Mouse (Mus musculus) limb, embryonic 12.5 days (tissue): ENCODE data around the gene Prom1. TPM values are rescaled to one million over a fixed set of nuclear protein-coding genes. Genes with fewer than 3 reads are reported as not detected.
A peak's percentile ranks its signal among the peaks of the same experiment; 100 is the strongest.

Experiments
- ATAC-seq: fragments of 200-750 bp; cut with Nextera tagmentation; 2 replicates; pipeline ENCODE4 v1.8.0; 2017; ENCODE audit warnings: low read depth, moderate TSS enrichment; ENCODE audit not compliant: insufficient number of reproducible peaks, insufficient read depth, low FRiP score, low TSS enrichment
- H3K27ac ChIP-seq: fragments of 300-500 bp; sonication (generic); 2 replicates; pipeline ENCODE4 v1.5.1; 2016; ENCODE audit warnings: mild to moderate bottlenecking, moderate library complexity
- H3K27me3 ChIP-seq: fragments of 300-500 bp; sonication (generic); 2 replicates; pipeline ENCODE4 v1.6.1; 2016; ENCODE audit warnings: mild to moderate bottlenecking, moderate library complexity
- H3K36me3 ChIP-seq: fragments of 300-500 bp; sonication (generic); 2 replicates; pipeline ENCODE4 v1.6.1; 2016; ENCODE audit warnings: mild to moderate bottlenecking, moderate library complexity
- H3K4me1 ChIP-seq: fragments of 300-500 bp; sonication (generic); replicated peaks from 2 replicates; pipeline ENCODE4 v1.6.1; 2016
- H3K4me2 ChIP-seq: fragments of 300-500 bp; sonication (generic); 2 replicates; pipeline ENCODE4 v1.6.1; 2016; ENCODE audit warnings: mild to moderate bottlenecking, moderate library complexity
- H3K4me3 ChIP-seq: fragments of 300-500 bp; sonication (generic); replicated peaks from 2 replicates; pipeline ENCODE4 v1.5.1; 2016; ENCODE audit warnings: mild to moderate bottlenecking
- H3K9ac ChIP-seq: fragments of 300-500 bp; sonication (generic); replicated peaks from 2 replicates; pipeline ENCODE4 v1.6.1; 2016; ENCODE audit warnings: mild to moderate bottlenecking, moderate library complexity
- H3K9me3 ChIP-seq: fragments of 300-500 bp; sonication (generic); 2 replicates; pipeline ENCODE4 v1.6.1; 2016; ENCODE audit warnings: mild to moderate bottlenecking, moderate library complexity
- WGBS: fragments of 180-500 bp; shearing (Covaris S2); methylation state at CpG from one replicate; pipeline ENCODE4 v1.1.7; 2016; 5-methylcytosine and 5-hydroxymethylcytosine counted together
- polyA plus RNA-seq: library from polyadenylated mRNA; unstranded; fragments of >200 nt; fragmentation: Nextera tagmentation; extraction: Ambion mirVana; gene quantifications from 2 replicates; pipeline ENCODE4 v1.2.1, GENCODE M21; 2016

Gene Prom1
- polyA plus RNA-seq, 1 experiment from 2014 or later, result 85.0 TPM

DNA sequence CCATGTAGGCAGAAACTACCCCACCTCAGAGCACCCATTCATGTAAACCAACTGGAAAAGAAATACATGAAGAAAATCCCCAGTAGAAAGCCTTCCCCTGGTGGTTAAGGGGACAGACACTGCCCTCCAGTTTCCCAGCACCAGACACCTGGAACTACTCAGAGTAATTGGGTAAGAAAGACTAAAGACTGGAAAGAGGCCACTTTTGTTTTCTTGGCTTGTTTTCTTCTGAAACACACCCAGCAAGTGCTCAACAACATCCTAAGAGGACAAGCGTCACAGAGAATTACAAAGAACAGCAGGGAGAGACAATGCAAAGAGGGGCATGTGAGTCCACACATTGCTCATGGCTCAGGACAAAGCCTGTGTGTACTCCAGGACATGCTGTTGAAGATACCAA is 20.7 kb downstream of the Prom1 start:
- ATAC-seq, result no peak
- H3K27me3 ChIP-seq, result no peaks in the 10 kb centered on the region
- peaks cover 28% of the 10 kb centered on the region for H3K4me1 ChIP-seq
- 45% methylated on average over 1 of the region's 1 CpGs for WGBS
- H3K36me3 ChIP-seq, result peaks cover 34% of the 10 kb centered on the region
- no peak overlapping the region for H3K4me2 ChIP-seq
- H3K9me3 ChIP-seq, result no peaks in the 10 kb centered on the region
- no peak overlapping the region for H3K27ac ChIP-seq
- no peak overlapping the region for H3K9ac ChIP-seq
- no peak overlapping the region for H3K4me3 ChIP-seq

DNA sequence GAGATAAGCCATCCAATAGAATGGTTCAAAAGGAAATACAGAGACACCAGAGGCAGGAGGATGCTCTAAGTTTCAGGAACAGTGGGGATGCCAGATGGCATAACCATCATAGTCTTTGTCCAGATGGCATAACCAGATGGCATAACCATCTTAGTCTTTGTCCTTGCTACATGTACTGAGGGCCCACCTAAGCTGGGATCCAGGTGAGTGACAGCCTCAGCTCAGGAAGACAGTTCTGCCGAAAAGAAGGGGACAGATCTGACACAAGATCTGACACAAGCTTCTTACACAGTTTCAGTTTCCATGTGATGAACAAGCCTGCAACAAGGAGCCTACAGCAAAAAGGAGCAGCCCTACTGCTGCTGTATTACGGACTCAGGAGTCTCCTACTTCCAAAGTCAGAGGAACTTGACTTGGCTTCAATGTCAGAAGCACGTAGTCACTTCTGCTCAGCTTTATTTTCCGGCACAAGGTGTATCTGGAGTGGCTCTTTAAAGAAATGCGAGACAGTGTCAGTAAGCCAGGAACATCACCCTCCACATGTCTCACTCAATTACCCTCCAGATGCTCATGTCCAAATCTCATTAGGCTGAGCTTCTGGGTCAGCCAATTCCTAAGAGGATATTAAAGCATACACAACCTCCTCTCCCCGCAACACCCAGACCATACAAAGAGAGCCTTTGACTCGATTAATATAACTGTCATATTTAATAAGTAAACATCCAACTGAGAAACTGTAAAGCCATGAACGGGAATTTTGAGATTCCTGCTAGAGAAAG is 21.4 kb downstream of the Prom1 start:
- peaks cover 28% of the 10 kb centered on the region for H3K36me3 ChIP-seq
- 72% methylated on average over 8 of the region's 8 CpGs for WGBS
- no peak for ATAC-seq

DNA sequence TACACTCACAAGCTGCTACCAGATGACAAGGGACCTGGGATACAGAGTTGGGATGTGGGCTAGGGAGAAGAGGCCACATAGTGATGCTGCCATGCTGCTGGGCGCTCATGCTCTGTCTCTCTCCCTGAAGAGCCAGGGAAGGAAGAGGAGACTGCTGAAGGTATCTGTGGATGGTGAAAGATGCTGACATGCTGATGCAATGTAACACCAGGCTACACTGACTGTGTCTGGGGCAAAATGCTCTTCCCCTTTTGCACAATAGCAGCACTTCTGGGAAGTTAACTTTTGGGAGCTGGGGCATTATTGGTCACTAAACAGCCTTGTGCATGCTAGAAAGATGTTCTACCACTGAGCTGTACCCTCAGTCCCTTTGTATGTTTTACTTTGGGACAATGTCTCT is 26.4 kb downstream of the Prom1 start:
- Histone ChIP-seq H3K27ac (no peak overlapping the region), H3K4me2 (no peak overlapping the region), H3K9ac (no peak overlapping the region), H3K9me3 (no peaks in the 10 kb centered on the region), H3K4me1 (peaks cover 28% of the 10 kb centered on the region), H3K36me3 (peaks cover 3% of the 10 kb centered on the region; the same call in 1 of the 2 replicates), H3K27me3 (no peaks in the 10 kb centered on the region), H3K4me3 (no peak overlapping the region)
- WGBS, result 87% methylated on average over 1 of the region's 1 CpGs
- no peak for ATAC-seq

More for the DNA sequence above, 21.4 kb downstream of the Prom1 start:
- Histone ChIP-seq H3K4me3 (no peak overlapping the region), H3K9me3 (no peaks in the 10 kb centered on the region), H3K27ac (no peak overlapping the region), H3K4me2 (no peak overlapping the region), H3K27me3 (no peaks in the 10 kb centered on the region), H3K9ac (no peak overlapping the region), H3K4me1 (peaks cover 28% of the 10 kb centered on the region)

DNA sequence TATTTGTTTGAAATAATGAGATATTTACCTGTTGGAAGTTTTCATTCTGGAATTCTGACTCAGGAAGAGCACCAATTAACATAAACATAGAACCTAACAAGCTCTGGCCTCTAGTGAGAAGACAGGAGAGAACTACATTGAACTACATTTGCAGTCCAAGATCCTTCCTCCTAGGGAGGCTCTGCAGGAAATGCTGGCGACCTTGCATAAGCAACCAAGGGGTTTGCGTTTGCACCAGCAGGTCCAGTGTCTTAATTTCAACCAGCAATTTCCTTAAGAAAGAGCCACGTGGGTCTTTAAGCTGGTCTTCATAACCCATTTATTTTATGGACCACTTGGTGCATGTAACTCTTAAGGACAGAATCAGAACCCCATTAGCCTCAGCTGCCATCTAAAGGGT is 28.2 kb downstream of the Prom1 start:
- no peak for ATAC-seq
- H3K4me3 ChIP-seq, result no peak overlapping the region
- H3K36me3 ChIP-seq, result no peaks in the 10 kb centered on the region
- no peaks in the 10 kb centered on the region for H3K27me3 ChIP-seq
- WGBS, result 55% methylated on average over 3 of the region's 3 CpGs
- peaks cover 17% of the 10 kb centered on the region for H3K4me1 ChIP-seq
- no peak overlapping the region for H3K27ac ChIP-seq
- no peak overlapping the region for H3K9ac ChIP-seq
- no peak overlapping the region for H3K4me2 ChIP-seq
- H3K9me3 ChIP-seq, result no peaks in the 10 kb centered on the region

DNA sequence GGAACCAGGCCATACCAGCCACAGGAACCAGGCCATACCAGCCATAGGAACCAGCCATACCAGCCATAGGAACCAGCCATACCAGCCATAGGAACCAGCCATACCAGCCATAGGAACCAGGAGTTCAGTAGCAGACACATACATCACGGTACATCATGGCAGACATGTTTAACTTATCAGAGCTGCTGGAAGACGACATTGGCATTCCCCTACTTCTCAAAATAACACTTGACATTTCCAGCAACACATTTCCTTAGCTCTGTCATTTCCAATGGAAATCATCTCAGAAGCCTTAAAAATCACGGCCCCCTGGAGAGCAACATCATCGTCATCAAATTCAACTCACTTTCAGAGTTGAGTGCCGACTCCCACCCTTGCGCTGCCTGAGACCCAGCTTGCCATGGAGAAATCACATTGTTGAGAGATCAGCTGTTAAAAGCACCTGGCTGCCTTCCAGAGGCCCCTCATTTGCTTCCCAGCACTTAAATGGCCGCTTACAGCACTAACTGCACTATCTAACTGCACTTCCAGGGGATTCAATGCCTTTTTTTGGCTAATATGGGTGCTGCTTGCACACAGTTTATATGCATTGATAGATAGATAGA is 31.2 kb downstream of the Prom1 start:
- ATAC-seq, result no peak
- 87% methylated on average over 7 of the region's 7 CpGs for WGBS
- H3K9ac ChIP-seq, result no peak overlapping the region

DNA sequence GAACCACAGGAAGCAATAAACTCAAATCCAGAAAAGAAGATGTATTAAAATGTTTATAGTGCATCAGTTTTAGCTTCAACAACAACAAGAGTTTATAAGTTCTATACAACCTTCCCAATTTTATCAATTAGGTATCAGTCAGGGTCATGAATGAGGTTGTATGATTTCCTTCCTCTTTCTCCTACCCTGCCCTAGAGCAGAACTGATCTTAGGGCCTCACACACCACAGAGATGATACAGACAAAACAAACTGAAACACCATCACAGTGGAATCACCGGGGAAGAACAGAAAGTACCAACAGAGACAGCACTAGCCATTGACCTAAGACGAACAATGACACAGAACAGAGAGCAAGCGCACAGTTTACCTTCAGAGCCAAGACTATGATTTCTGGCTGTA is 43.6 kb downstream of the Prom1 start:
- WGBS, result 95% methylated on average over 3 of the region's 3 CpGs
- H3K36me3 ChIP-seq, result peaks cover 65% of the 10 kb centered on the region
- H3K4me3 ChIP-seq, result no peak overlapping the region
- no peaks in the 10 kb centered on the region for H3K27me3 ChIP-seq
- H3K9me3 ChIP-seq, result no peaks in the 10 kb centered on the region
- no peaks in the 10 kb centered on the region for H3K4me1 ChIP-seq
- H3K9ac ChIP-seq, result no peak overlapping the region
- no peak overlapping the region for H3K4me2 ChIP-seq
- ATAC-seq, result no peak
- H3K27ac ChIP-seq, result no peak overlapping the region

More for the DNA sequence above, 31.2 kb downstream of the Prom1 start:
- H3K9me3 ChIP-seq, result no peaks in the 10 kb centered on the region
- H3K4me2 ChIP-seq, result no peak overlapping the region
- H3K27ac ChIP-seq, result no peak overlapping the region
- no peak overlapping the region for H3K4me3 ChIP-seq
- H3K27me3 ChIP-seq, result no peaks in the 10 kb centered on the region
- H3K36me3 ChIP-seq, result peaks cover 14% of the 10 kb centered on the region
- peaks cover 11% of the 10 kb centered on the region for H3K4me1 ChIP-seq

DNA sequence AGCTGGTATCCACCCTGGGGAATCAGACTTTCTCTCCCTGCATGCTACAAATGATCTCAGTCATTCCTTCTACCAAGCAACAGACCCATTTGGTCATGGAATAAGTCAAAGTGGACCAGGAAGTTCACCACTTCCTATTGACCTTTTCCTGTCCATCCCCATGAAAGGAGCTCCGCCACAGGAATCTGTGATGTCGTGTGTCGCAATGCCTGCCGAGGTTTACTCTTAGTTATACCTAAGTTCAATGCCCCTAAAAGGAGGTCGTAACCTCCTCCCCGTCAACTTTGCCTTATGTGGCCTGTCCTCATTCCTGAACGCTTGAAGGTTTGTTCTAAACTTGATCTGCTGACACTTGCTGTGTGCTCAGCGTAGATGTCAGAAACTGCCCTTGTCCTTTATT is 51.6 kb downstream of the Prom1 start:
- no peak for ATAC-seq
- Histone ChIP-seq H3K27me3 (no peaks in the 10 kb centered on the region), H3K36me3 (peaks cover 43% of the 10 kb centered on the region; the same call in 1 of the 2 replicates), H3K9me3 (no peaks in the 10 kb centered on the region), H3K4me1 (no peaks in the 10 kb centered on the region; the same call in 1 of the 2 replicates), H3K9ac (no peak overlapping the region), H3K4me2 (no peak overlapping the region), H3K4me3 (no peak overlapping the region), H3K27ac (no peak overlapping the region)
- 76% methylated on average over 8 of the region's 8 CpGs for WGBS

DNA sequence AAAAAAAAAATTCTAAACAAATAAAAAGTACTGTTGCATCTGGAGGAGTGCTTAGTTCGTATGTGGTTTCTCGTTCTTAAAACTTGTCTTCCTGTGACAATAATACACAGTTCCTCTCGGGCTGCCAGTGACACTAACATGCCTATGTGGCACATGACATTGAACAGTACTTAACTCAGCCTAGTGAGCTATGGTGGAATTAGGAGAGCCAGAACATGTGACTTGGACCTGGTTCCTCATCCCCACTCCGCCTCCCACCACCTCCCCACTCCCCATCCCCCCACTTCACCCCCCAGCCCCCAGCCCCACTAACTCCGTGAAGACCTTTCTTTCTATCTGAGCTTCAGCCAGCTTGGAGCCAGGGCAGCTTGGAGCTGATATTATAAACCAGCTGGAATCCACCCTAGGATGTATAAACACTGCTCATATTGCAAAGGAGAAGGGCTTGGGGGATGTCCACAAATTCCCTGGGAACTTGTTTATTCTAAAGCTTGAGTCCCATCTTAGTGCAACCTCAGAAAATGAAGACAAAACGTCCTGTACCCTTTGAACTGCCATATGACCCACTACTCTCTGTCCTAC is 52.3 kb downstream of the Prom1 start:
- peak overlapping the region; percentile 20; the same call in 1 of the 2 replicates for H3K27ac ChIP-seq
- ATAC-seq, result 0 out of 2 replicates have a peak, but pooled peaks have one; percentile 28
- peaks cover 41% of the 10 kb centered on the region; the same call in 1 of the 2 replicates for H3K36me3 ChIP-seq
- no peak overlapping the region for H3K4me3 ChIP-seq
- H3K4me2 ChIP-seq, result no peak overlapping the region
- 59% methylated on average over 6 of the region's 6 CpGs for WGBS
- H3K9me3 ChIP-seq, result no peaks in the 10 kb centered on the region
- H3K9ac ChIP-seq, result no peak overlapping the region
- no peaks in the 10 kb centered on the region; the same call in 1 of the 2 replicates for H3K4me1 ChIP-seq
- H3K27me3 ChIP-seq, result no peaks in the 10 kb centered on the region

DNA sequence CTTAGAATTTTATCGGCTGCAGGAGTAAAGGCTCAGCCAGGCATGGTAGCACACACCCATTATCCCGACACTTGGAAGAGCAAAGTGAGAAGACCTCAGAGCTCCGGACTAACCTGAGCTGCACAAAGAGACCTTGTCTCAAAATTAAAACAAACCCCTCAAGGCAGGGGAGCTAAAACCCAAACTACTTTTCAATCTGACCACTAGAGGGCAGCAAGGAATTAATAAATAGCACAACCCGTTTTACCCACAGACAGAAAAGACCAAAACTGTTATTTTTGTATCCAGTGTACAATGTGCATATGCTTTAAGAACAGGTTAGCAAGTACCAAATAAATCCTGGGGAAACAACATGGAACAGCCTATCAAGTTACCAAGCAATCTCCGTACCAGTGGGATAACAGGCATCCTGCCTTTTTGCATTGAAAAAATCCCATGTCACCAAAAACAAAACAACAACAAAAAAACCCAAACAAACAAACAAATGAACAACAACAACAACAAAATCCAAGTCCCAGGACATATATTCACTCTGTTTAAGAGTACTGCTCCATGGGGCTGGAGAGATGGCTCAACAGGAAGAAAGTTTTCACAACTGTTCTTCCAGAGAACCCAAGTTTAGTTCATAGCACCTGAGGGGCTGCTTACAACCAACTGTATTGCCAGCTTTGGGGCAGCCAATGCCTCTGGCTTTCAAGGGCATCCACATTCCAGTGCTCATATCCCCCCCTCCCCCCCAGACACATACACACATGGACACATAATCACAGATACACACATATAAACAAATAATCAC is 53.1 kb downstream of the Prom1 start:
- peaks cover 40% of the 10 kb centered on the region; the same call in 1 of the 2 replicates for H3K36me3 ChIP-seq
- H3K4me1 ChIP-seq, result no peaks in the 10 kb centered on the region; the same call in 1 of the 2 replicates
- no peak overlapping the region for H3K4me2 ChIP-seq
- WGBS, result 51% methylated on average over 5 of the region's 5 CpGs
- no peak overlapping the region for H3K27ac ChIP-seq
- H3K9ac ChIP-seq, result no peak overlapping the region
- H3K27me3 ChIP-seq, result no peaks in the 10 kb centered on the region
- no peak overlapping the region for H3K4me3 ChIP-seq
- ATAC-seq, result no peak
- no peaks in the 10 kb centered on the region for H3K9me3 ChIP-seq

DNA sequence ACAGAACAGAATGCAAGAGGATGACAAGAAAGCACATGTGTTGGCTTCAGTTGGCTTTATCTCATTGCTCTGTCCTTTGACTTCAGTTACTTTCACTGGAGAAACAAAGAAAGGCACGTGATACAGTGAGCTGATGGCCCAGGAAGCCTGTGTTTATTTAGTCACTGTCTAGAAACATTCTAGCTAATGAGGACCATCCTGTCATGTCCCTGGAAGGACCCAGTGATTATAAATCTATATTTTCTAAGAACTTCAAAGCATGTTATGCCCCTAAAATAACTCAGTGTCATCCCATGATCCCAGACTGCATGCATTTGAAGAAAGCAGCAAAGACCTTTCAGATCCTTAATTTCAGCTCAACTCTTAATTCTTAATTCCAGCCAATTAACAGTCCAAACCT is 60.1 kb downstream of the Prom1 start:
- no peaks in the 10 kb centered on the region for H3K4me1 ChIP-seq
- H3K27ac ChIP-seq, result no peak overlapping the region
- no peaks in the 10 kb centered on the region for H3K27me3 ChIP-seq
- no peak overlapping the region for H3K4me2 ChIP-seq
- peaks cover 41% of the 10 kb centered on the region for H3K36me3 ChIP-seq
- H3K4me3 ChIP-seq, result no peak overlapping the region
- no peak overlapping the region for H3K9ac ChIP-seq
- WGBS, result 59% methylated on average over 1 of the region's 1 CpGs
- H3K9me3 ChIP-seq, result no peaks in the 10 kb centered on the region
- ATAC-seq, result no peak

DNA sequence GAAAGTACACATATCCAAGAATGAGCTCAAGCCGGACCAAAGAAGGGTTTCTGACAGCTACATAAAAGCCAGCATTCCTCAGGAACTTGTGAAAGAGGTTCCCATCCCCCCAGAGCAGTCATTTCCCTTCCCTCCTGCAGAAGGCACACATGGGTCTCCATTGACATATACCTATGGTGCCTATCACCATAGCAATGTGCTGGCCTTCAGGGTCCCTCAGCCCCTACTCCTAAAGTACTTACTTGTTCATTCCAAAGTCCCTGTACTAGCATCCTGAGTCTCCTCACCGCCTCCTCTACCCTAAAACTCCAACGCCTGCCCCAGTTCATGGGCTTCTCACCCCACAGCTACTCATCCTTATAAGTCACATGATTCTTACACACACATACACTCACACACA is 60.8 kb downstream of the Prom1 start:
- H3K4me1 ChIP-seq, result no peaks in the 10 kb centered on the region
- H3K9me3 ChIP-seq, result no peaks in the 10 kb centered on the region
- H3K36me3 ChIP-seq, result peaks cover 39% of the 10 kb centered on the region
- H3K4me3 ChIP-seq, result no peak overlapping the region
- 89% methylated on average over 3 of the region's 3 CpGs for WGBS
- ATAC-seq, result no peak
- no peaks in the 10 kb centered on the region for H3K27me3 ChIP-seq
- H3K4me2 ChIP-seq, result no peak overlapping the region
- no peak overlapping the region for H3K9ac ChIP-seq
- no peak overlapping the region for H3K27ac ChIP-seq
